Mouse (Mus musculus) intestine, embryonic 14.5 days (tissue): ENCODE data around the gene Pdlim3. TPM values are rescaled to one million over a fixed set of nuclear protein-coding genes. Genes with fewer than 3 reads are reported as not detected.

Source experiments
- ATAC-seq: fragments of 200-750 bp; cut with Nextera tagmentation; replicated peaks from 2 replicates; pipeline ENCODE4 v1.8.0; 2017; ENCODE audit warnings: low read depth, moderate number of reproducible peaks, moderate TSS enrichment, moderate library complexity; ENCODE audit not compliant: low FRiP score, low TSS enrichment
- DNase-seq: peaks from one replicate; pipeline ENCODE4 v3.0.0-alpha.2; 2018; ENCODE audit warnings: low spot score
- H3K27ac ChIP-seq: fragments of 300-500 bp; sonication (generic); 2 replicates; pipeline ENCODE4 v1.5.1; 2014; ENCODE audit warnings: low read depth, mild to moderate bottlenecking, control low read depth
- H3K27me3 ChIP-seq: fragments of 300-500 bp; sonication (generic); replicated peaks from 2 replicates; pipeline ENCODE4 v1.6.1; 2014; ENCODE audit warnings: low read length, control low read depth; ENCODE audit not compliant: control insufficient read depth, insufficient read depth
- H3K36me3 ChIP-seq: fragments of 300-500 bp; sonication (generic); 2 replicates; pipeline ENCODE4 v1.6.1; 2014; ENCODE audit warnings: low read length, control low read depth; ENCODE audit not compliant: control insufficient read depth, insufficient read depth
- H3K4me1 ChIP-seq: fragments of 300-500 bp; sonication (generic); replicated peaks from 2 replicates; pipeline ENCODE4 v1.6.1; 2014; ENCODE audit warnings: low read length, control low read depth, mixed read lengths; ENCODE audit not compliant: control insufficient read depth, insufficient read depth
- H3K4me2 ChIP-seq: fragments of 300-500 bp; sonication (generic); 2 replicates; pipeline ENCODE4 v1.6.1; 2014; ENCODE audit warnings: low read length
- H3K4me3 ChIP-seq: fragments of 300-500 bp; sonication (generic); 2 replicates; pipeline ENCODE4 v1.5.1; 2014; ENCODE audit warnings: low read depth, low read length, control low read depth, mixed read lengths
- H3K9ac ChIP-seq: fragments of 300-500 bp; sonication (generic); 2 replicates; pipeline ENCODE4 v1.6.1; 2014; ENCODE audit warnings: mild to moderate bottlenecking, low read length
- H3K9me3 ChIP-seq: fragments of 300-500 bp; sonication (generic); 2 replicates; pipeline ENCODE4 v1.6.1; 2016; ENCODE audit warnings: low read length, control low read depth; ENCODE audit not compliant: control insufficient read depth
- WGBS: fragments of 180-500 bp; shearing (Covaris S2); extraction: QIAGEN DNeasy Blood & Tissue Kit; methylation state at CpG from one replicate; pipeline ENCODE4 v1.1.7; 2014; 5-methylcytosine and 5-hydroxymethylcytosine counted together
- polyA plus RNA-seq: library from polyadenylated mRNA; unstranded; fragments of >200 nt; fragmentation: Nextera tagmentation; extraction: Ambion mirVana; gene quantifications from 2 replicates; pipeline ENCODE4 v1.2.1, GENCODE M21; 2014

The Pdlim3 gene
- polyA plus RNA-seq, result 90.3 and 103 TPM in 2 replicates

DNA sequence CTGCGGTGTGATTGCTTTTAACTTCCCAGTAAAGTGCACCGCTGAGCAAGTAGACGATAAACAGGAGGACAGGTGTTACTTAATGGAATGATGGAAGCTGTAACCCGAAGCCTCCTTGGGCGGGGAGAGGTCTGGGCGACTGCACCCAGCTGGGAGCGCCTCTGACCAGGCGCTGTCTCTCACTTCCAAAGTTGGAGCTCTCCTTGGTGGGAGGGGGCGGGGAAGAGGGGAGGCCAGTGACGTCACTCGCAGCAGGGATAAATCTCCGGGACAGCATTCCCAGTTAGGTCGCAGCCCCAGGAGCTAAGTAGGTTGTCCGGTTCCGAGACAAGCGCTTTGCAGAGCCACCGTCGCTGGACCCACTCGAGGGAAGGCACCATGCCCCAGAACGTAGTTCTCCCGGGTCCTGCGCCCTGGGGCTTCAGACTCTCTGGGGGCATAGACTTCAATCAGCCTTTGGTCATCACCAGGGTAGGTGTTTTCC, at the start of gene Pdlim3:
Gene Pdlim3 (plus strand): TSS at position 260 of the 484 bp plus-strand sequence.
- Histone ChIP-seq H3K4me2 (peak within 1 kb of the TSS; percentile 58), H3K9me3 (no peaks in the 10 kb centered on the region), H3K4me1 (peaks cover 13% of the 10 kb centered on the region), H3K36me3 (no peaks in the 10 kb centered on the region), H3K9ac (peak within 1 kb of the TSS; percentile 49), H3K27ac (peak within 1 kb of the TSS; percentile 63), H3K4me3 (peak within 1 kb of the TSS; percentile 38), H3K27me3 (no peaks in the 10 kb centered on the region)
- peak; percentile 86 for ATAC-seq
- peak; percentile 80 for DNase-seq
- WGBS, result 1% methylated on average over 21 of the region's 22 CpGs

DNA sequence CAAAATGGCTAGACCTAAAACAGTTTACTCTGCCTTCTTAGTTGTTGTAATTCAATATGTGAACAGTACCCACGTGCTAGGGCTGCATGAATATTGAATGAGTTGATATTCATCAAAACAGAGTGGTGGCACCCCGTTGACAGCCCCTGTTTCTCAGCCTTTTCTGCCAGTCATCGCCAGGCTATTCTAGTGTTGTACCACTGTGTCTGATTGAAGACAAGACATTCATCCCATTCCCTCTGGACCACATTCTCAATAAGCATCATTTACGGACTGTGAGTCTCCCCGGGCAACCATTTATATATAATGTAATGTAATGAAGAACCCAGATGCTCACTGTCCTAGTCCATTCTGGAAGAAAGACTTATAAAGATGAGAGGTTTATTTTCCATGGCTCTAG, 42.0 kb upstream of the Pdlim3 start:
- H3K4me1 ChIP-seq, result 0 out of 2 replicates have a peak, but pooled peaks cover 6% of the 10 kb centered on the region
- H3K27me3 ChIP-seq, result no peaks in the 10 kb centered on the region
- no peak overlapping the region for H3K4me2 ChIP-seq
- H3K36me3 ChIP-seq, result no peaks in the 10 kb centered on the region
- ATAC-seq, result no peak
- no peak overlapping the region for H3K9ac ChIP-seq
- H3K9me3 ChIP-seq, result no peaks in the 10 kb centered on the region
- 85% methylated on average over 5 of the region's 5 CpGs for WGBS
- no peak overlapping the region for H3K4me3 ChIP-seq
- no peak overlapping the region for H3K27ac ChIP-seq
- no peak for DNase-seq

DNA sequence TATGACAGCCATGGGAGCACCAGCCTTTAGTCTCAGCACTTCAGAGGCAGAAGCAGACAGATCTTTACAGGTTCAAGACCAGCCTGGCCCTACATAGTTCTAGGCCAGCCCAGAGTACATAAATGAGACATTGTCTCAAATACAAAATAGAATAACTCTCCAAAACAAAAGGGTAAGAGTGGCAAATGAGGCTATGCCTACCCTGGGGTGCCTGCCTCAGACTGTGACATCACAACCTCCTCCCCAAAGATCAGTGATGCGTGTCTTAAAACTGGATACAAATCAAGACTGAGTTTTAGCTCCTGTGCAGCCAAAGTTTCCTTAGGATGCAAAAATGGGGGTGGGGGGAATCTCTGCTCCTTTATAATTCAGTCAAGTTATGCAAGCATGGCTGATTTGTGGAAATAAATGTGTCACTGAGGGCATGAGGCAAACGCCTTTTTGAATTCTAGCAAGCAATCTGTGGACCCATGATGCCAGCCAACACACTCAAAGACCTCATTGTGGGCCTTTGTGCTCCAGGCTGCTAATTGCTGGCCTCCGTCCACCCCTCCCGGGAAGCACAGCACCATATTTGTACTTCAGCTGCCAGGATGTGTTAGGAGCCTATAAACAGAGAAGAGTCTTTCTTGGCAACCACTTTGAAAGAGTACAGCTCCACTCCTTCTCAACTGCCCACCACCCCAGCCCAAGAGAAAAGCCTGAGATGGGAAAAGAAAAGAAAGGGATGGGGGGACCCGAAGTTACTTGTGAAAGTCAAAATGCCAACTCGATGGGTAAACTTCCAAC, 41.0 kb upstream of the Pdlim3 start:
- Histone ChIP-seq H3K4me1 (0 out of 2 replicates have a peak, but pooled peaks cover 6% of the 10 kb centered on the region), H3K27me3 (no peaks in the 10 kb centered on the region), H3K9me3 (no peaks in the 10 kb centered on the region), H3K27ac (peak overlapping the region; percentile 55), H3K9ac (no peak overlapping the region), H3K36me3 (no peaks in the 10 kb centered on the region), H3K4me3 (no peak overlapping the region), H3K4me2 (no peak overlapping the region)
- no peak for DNase-seq
- no peak for ATAC-seq
- 65% methylated on average over 6 of the region's 6 CpGs for WGBS

DNA sequence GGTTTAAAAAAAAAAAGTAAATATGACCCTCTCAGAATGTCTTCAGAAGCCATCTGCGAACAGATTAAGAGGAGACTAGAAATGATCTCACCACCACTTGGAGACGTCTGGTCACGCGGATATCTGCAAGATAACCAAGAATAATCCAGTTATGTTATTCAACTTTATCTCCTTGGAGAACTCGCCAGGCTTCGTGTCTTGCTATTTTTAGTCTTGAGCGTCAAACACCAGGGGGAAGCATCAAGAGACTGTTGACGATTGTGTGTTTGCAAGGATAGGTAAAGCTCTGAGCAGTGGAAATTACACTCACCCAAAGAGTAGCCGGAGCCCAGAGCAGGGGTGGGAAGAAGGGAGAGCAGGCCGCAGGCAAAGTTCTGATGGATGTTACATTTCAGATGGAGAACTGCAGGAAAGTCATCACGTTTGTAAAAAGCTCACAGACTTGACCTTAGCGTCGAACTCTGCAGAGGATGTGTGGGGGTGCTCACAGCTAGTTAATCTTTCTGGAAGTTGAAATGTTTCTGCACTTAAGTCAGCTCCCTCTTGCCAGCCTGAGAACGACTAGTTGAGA, 40.3 kb upstream of the Pdlim3 start:
- Histone ChIP-seq H3K27ac (peak overlapping the region; percentile 55), H3K9me3 (no peaks in the 10 kb centered on the region), H3K9ac (no peak overlapping the region), H3K27me3 (no peaks in the 10 kb centered on the region), H3K36me3 (no peaks in the 10 kb centered on the region), H3K4me2 (no peak overlapping the region), H3K4me3 (no peak overlapping the region), H3K4me1 (0 out of 2 replicates have a peak, but pooled peaks cover 6% of the 10 kb centered on the region)
- DNase-seq, result no peak
- 37% methylated on average over 14 of the region's 14 CpGs for WGBS
- no peak for ATAC-seq

GRCm38 (mm10) chr8:45845906-45846305, 39.4 kb upstream of the Pdlim3 start:
- H3K27ac ChIP-seq, result 0 out of 2 replicates have a peak overlapping the region, but pooled peaks have one; percentile 55
- H3K4me2 ChIP-seq, result no peak overlapping the region
- WGBS, result 85% methylated on average over 4 of the region's 4 CpGs
- H3K4me3 ChIP-seq, result no peak overlapping the region
- H3K27me3 ChIP-seq, result no peaks in the 10 kb centered on the region
- no peaks in the 10 kb centered on the region for H3K9me3 ChIP-seq
- 0 out of 2 replicates have a peak, but pooled peaks cover 6% of the 10 kb centered on the region for H3K4me1 ChIP-seq
- no peaks in the 10 kb centered on the region for H3K36me3 ChIP-seq
- H3K9ac ChIP-seq, result no peak overlapping the region
- ATAC-seq (no peak), DNase-seq (no peak)

GRCm38 (mm10) chr8:45855118-45855517, 30.1 kb upstream of the Pdlim3 start:
- DNase-seq (no peak), ATAC-seq (no peak)
- 83% methylated on average over 4 of the region's 4 CpGs for WGBS
- Histone ChIP-seq H3K4me2 (no peak overlapping the region), H3K4me3 (no peak overlapping the region), H3K27ac (no peak overlapping the region), H3K36me3 (no peaks in the 10 kb centered on the region), H3K9ac (no peak overlapping the region), H3K27me3 (no peaks in the 10 kb centered on the region), H3K9me3 (no peaks in the 10 kb centered on the region), H3K4me1 (peaks cover 11% of the 10 kb centered on the region)

DNA sequence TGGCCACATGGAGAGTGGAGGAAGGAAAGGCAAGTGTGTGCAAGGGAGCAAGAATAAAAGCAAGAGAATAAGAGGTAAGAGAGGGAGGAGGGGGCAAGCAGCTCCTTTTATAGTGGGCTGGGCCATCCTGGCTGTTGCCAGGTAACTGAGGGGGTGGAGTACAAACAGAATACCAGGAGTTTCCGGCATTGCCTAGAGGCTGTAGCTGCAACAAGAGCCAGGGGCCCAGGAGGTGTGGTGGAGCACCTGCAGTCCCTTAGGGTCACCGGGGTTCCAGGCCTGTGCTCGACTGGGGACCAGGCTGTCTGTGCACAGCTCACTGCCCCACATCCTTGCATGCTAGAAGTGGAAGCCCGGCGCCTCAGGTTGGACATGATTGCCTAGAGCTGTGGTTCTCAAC, 27.5 kb upstream of the Pdlim3 start:
- Histone ChIP-seq H3K27me3 (no peaks in the 10 kb centered on the region), H3K36me3 (no peaks in the 10 kb centered on the region), H3K4me3 (no peak overlapping the region), H3K9ac (no peak overlapping the region), H3K4me1 (peaks cover 11% of the 10 kb centered on the region), H3K4me2 (no peak overlapping the region), H3K9me3 (no peaks in the 10 kb centered on the region), H3K27ac (no peak overlapping the region)
- DNase-seq (no peak), ATAC-seq (no peak)
- 39% methylated on average over 5 of the region's 5 CpGs for WGBS

- no peak for DNase-seq
- Histone ChIP-seq H3K9ac (no peak overlapping the region), H3K36me3 (no peaks in the 10 kb centered on the region), H3K4me1 (peaks cover 8% of the 10 kb centered on the region), H3K9me3 (no peaks in the 10 kb centered on the region), H3K4me2 (no peak overlapping the region), H3K27ac (0 out of 2 replicates have a peak overlapping the region, but pooled peaks have one; percentile 11), H3K27me3 (no peaks in the 10 kb centered on the region), H3K4me3 (no peak overlapping the region)
- no peak for ATAC-seq
- 27% methylated on average over 9 of the region's 9 CpGs for WGBS
These were observed 26.9 kb upstream of the Pdlim3 start for GRCm38 (mm10) chr8:45858391-45858790.
